14 mouse cellular contexts compared by ENCODE assay signal in the genomic region with DNA sequence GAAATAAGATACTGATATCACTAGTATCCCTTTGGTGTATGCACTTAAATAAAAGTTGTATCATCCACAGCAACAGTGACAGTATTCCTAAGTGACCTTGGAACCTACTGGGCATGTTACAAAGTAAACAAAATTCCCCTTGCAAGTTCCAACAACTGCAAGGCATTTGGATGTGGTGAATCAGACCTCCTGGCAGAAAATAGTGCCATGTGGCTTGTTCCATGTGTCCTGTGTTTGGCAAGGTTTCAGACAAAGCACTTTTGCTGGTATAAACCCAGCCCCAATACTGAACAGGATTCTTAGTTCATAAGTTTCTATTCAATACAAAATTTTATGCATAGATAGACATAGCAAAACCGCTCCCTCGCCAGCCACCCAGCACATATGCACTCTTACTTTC. TPM values are rescaled to one million over a fixed set of nuclear protein-coding genes. Genes with fewer than 3 reads are reported as not detected.
DNase-seq lines count a peak whose midpoint lies in the region; ATAC-seq and TF ChIP-seq lines count a peak whose summit lies in the region.
"Had no signal": no experiment of that assay in that cellular context is flagged by ENCODE, and none has a peak within 500 bp of the region (broad histone marks: within the 10 kb centered on the region; RNA-seq: fewer than 3 reads in every experiment).

No protein-coding gene starts in this region.

- DNase-seq in heart, adult 18-20 months, result peak; percentile 51 to 54
- DNase-seq in Patski (ENCODE audit: low read depth, low spot score), result no peak
- peak; percentile 11 to 16 for DNase-seq in cerebellum, postnatal 10 days
- peak; percentile 51 for DNase-seq in layer of hippocampus, adult 9-11 months
- no peak for DNase-seq in spleen, postnatal 4 days (ENCODE audit: low spot score in 2 of 2)
- DNase-seq: left cerebral cortex, postnatal 4 days; thymus, postnatal 36 days had no signal

- no peaks in the 10 kb centered on the region for H3K27me3 ChIP-seq in heart, embryonic 11.5 days (ENCODE audit: control insufficient read depth, insufficient read depth, low read length)
- no peaks in the 10 kb centered on the region for H3K27me3 ChIP-seq in Patski
- no peaks in the 10 kb centered on the region for H3K27me3 ChIP-seq in intestine, embryonic 15.5 days (replicated peaks)
- H3K27me3 ChIP-seq: hindbrain, embryonic 13.5 days; megakaryocyte, embryonic 14.5 days; neural tube, embryonic 12.5 days had no signal

- no peak for TF ChIP-seq CTCF in Patski (IDR thresholded peaks at IDR 0.05)

- H3K27ac ChIP-seq in heart, embryonic 11.5 days (ENCODE audit: low read depth, low read length), result no peak overlapping the region
- H3K27ac ChIP-seq in intestine, embryonic 15.5 days, result no peak overlapping the region
- H3K27ac ChIP-seq: hindbrain, embryonic 13.5 days; kidney, postnatal 0 days; neural tube, embryonic 12.5 days had no signal

- H3K4me1 ChIP-seq in heart, embryonic 11.5 days (ENCODE audit: control insufficient read depth, insufficient read depth, low read length), result no peaks in the 10 kb centered on the region
- no peaks in the 10 kb centered on the region for H3K4me1 ChIP-seq in intestine, embryonic 15.5 days (replicated peaks)
- H3K4me1 ChIP-seq: hindbrain, embryonic 13.5 days; megakaryocyte, embryonic 14.5 days; neural tube, embryonic 12.5 days had no signal

- peaks cover 17% of the 10 kb centered on the region; the same call in 1 of the 2 replicates for H3K36me3 ChIP-seq in heart, embryonic 11.5 days (ENCODE audit: control insufficient read depth, insufficient read depth, low read length)
- H3K36me3 ChIP-seq in intestine, embryonic 15.5 days, result 0 out of 2 replicates have a peak, but pooled peaks cover 15% of the 10 kb centered on the region

- H3K4me2 ChIP-seq in heart, embryonic 11.5 days, result no peak overlapping the region
- no peak overlapping the region for H3K4me2 ChIP-seq in intestine, embryonic 15.5 days (replicated peaks)
- H3K4me2 ChIP-seq: hindbrain, embryonic 13.5 days; neural tube, embryonic 12.5 days had no signal

- no peak overlapping the region for H3K9ac ChIP-seq in heart, embryonic 11.5 days (ENCODE audit: low read depth, low read length)
- H3K9ac ChIP-seq in intestine, embryonic 15.5 days, result no peak overlapping the region
- H3K9ac ChIP-seq: hindbrain, embryonic 13.5 days; neural tube, embryonic 12.5 days had no signal

- CTCF ChIA-PET in Patski (lab: Charles Lee), result no interaction called here

- POLR2A ChIA-PET in Patski (lab: Charles Lee), result no interaction called here

- no peak overlapping the region for H3K4me3 ChIP-seq in heart, embryonic 11.5 days (ENCODE audit: low read depth, low read length)
- no peak overlapping the region for H3K4me3 ChIP-seq in intestine, embryonic 15.5 days (replicated peaks)
- H3K4me3 ChIP-seq: erythroblast, embryonic 14.5 days; hindbrain, embryonic 13.5 days; megakaryocyte, embryonic 14.5 days; neural tube, embryonic 12.5 days had no signal

- no peaks in the 10 kb centered on the region for H3K9me3 ChIP-seq in heart, embryonic 11.5 days (replicated peaks; ENCODE audit: control insufficient read depth, low read length)
- no peaks in the 10 kb centered on the region for H3K9me3 ChIP-seq in intestine, embryonic 15.5 days
- H3K9me3 ChIP-seq: hindbrain, embryonic 13.5 days; megakaryocyte, embryonic 14.5 days; neural tube, embryonic 12.5 days had no signal

- no peak for ATAC-seq in heart, embryonic 11.5 days (replicated peaks; ENCODE audit: insufficient number of reproducible peaks, low FRiP score, low TSS enrichment)
- peak; percentile 57 for ATAC-seq in Patski
- no peak for ATAC-seq in intestine, embryonic 15.5 days

- in situ Hi-C loops in Patski (cut with MboI; ENCODE audit: low pct_unique_long_range_greater_than_20kb), result loop anchor here (25.0 kb wide), 1 partner anchor 1386 kb away; no protein-coding TSS in a partner anchor

- 97% methylated on average over 2 of the region's 2 CpGs for WGBS in heart, embryonic 11.5 days (ENCODE audit: insufficient replicate concordance)
- WGBS in intestine, embryonic 15.5 days, result 96% methylated on average over 2 of the region's 2 CpGs

RNA-seq across cellular contexts. Expression of a gene that starts 49.1 kb away (rescaled TPM):
- total RNA-seq in heart, adult 18-20 months (2021), result 10 to 100 TPM; 10.2 to 11.5 TPM
- 13.8 and 20.1 TPM in 2 replicates for polyA plus RNA-seq in heart, embryonic 11.5 days (2014; fragmentation: Nextera tagmentation; extraction: Ambion mirVana)
- 13.7 TPM for polyA plus RNA-seq in Patski (2021)
- 12.3 and 12.6 TPM in 2 replicates for polyA plus RNA-seq in intestine, embryonic 15.5 days (2015; fragmentation: Nextera tagmentation; extraction: Ambion mirVana)

Comparison
In these comparisons a context has a peak if more than half of its experiments do, and no peak if none do; other contexts are left out.
1. DNase-seq: peak in heart, adult 18-20 months (2 of 2), cerebellum, postnatal 10 days (2 of 2) and layer of hippocampus, adult 9-11 months (single experiment); none in Patski (single experiment) and spleen, postnatal 4 days (0 of 2).